Mouse (Mus musculus) olfactory bulb, adult 2 months (tissue): ENCODE results near the gene Rhot1.

Experiments used
- CTCF ChIP-seq: fragments of 200-500 bp; IDR thresholded peaks from 2 replicates; pipeline ENCODE4 v1.5.1; 2012; ENCODE audit warnings: low read depth, mild to moderate bottlenecking, low read length, moderate library complexity; ENCODE audit not compliant: insufficient read depth
- POLR2A ChIP-seq: fragments of 200-500 bp; IDR thresholded peaks from 2 replicates; pipeline ENCODE4 v1.6.1; 2012; ENCODE audit warnings: mild to moderate bottlenecking, low read depth, low read length, moderate library complexity; ENCODE audit not compliant: insufficient read depth

- TF ChIP-seq CTCF = no peak
- TF ChIP-seq POLR2A = no peak
Measured at GRCm38 (mm10) chr11:80200326-80200725, 8.5 kb upstream of the Rhot1 start.
